In the genomic region with DNA sequence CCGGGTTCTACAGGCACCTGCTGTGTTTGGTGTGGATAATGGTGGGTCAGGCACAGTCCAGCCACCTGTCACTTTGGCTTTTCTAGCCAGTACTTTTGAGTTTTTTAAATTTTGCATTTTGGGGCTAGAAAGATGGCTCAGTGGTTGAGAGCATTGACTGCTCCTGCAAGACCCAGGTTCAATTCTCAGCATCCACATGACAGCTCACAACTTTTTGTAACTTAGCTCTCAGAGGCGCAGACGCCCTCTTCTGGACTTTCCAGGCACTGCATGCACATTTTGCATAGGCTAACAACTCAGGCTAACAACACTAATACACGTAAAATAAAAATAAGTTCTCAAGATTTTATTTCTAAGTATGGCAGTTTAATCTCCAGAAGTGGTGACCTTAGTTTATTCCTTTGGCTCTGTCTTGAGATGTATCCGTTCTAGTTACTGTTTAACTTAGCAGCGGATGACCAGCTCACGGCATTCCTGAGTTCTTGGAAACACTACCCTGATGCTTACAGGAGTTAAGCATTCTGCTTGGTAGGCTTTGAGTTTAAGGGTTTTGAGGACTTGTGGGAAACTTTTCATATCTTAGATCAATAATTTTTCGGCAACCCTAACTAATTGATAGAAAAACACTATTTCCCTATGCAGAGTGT, we compare ENCODE assay signal across 9 mouse cellular contexts. TPM values are rescaled to one million over a fixed set of nuclear protein-coding genes. Genes with fewer than 3 reads are reported as not detected.
A peak's percentile ranks its signal among the peaks of the same experiment; 100 is the strongest.
DNase-seq lines count a peak whose midpoint lies in the region; ATAC-seq and TF ChIP-seq lines count a peak whose summit lies in the region.
"Had no signal": no experiment of that assay in that cellular context is flagged by ENCODE, and none has a peak within 500 bp of the region (broad histone marks: within the 10 kb centered on the region; RNA-seq: fewer than 3 reads in every experiment).

No protein-coding gene starts in this region.

- 90% methylated on average over 8 of the region's 8 CpGs for WGBS in midbrain, postnatal 0 days
- 93% methylated on average over 8 of the region's 8 CpGs for WGBS in midbrain, embryonic 15.5 days
- WGBS in stomach, postnatal 0 days, result 89% methylated on average over 8 of the region's 8 CpGs

- TF ChIP-seq POLR2A in bone marrow macrophage, adult 2 months (IDR thresholded peaks at IDR 0.05; ENCODE audit: borderline replicate concordance, low read depth, low read length), result no peak

- H3K4me2 ChIP-seq in midbrain, postnatal 0 days (ENCODE audit: low read depth, low read length, poor library complexity, severe bottlenecking), result no peak overlapping the region
- no peak overlapping the region for H3K4me2 ChIP-seq in midbrain, embryonic 15.5 days
- H3K4me2 ChIP-seq in stomach, postnatal 0 days (replicated peaks; ENCODE audit: low read depth), result no peak overlapping the region

- peak; percentile 12 for DNase-seq in heart, postnatal 4 days
- DNase-seq in heart, adult 8-10 months (ENCODE audit: low spot score), result no peak
- DNase-seq in midbrain, postnatal 0 days (ENCODE audit: low spot score), result no peak
- DNase-seq in stomach, postnatal 0 days (ENCODE audit: low spot score), result no peak
- DNase-seq in adrenal gland, postnatal 10 days, result no peak
- DNase-seq in layer of hippocampus, postnatal 36 days, result no peak

- H3K36me3 ChIP-seq in midbrain, postnatal 0 days (ENCODE audit: insufficient read depth, low read length), result peaks cover 50% of the 10 kb centered on the region
- peaks cover 46% of the 10 kb centered on the region for H3K36me3 ChIP-seq in midbrain, embryonic 15.5 days (replicated peaks)
- H3K36me3 ChIP-seq in stomach, postnatal 0 days (ENCODE audit: control insufficient read depth, insufficient read depth, low read length), result peaks cover 19% of the 10 kb centered on the region

- no peak overlapping the region for H3K4me3 ChIP-seq in midbrain, postnatal 0 days (ENCODE audit: low read depth, low read length)
- no peak overlapping the region for H3K4me3 ChIP-seq in midbrain, embryonic 15.5 days
- no peak overlapping the region for H3K4me3 ChIP-seq in bone marrow macrophage, adult 2 months (ENCODE audit: insufficient read depth, low read length)
- no peak overlapping the region for H3K4me3 ChIP-seq in stomach, postnatal 0 days (ENCODE audit: low read depth, low read length)
- H3K4me3 ChIP-seq: heart, embryonic 10.5 days had no signal

- TF ChIP-seq CTCF in midbrain, postnatal 0 days (IDR thresholded peaks at IDR 0.05), result peak; percentile 54
- TF ChIP-seq CTCF in bone marrow macrophage, adult 2 months (IDR thresholded peaks at IDR 0.05; ENCODE audit: low read depth, low read length), result peak; percentile 57
- peak; percentile 56 for TF ChIP-seq CTCF in stomach, postnatal 0 days (IDR thresholded peaks at IDR 0.05; ENCODE audit: low read depth)

- H3K9ac ChIP-seq in midbrain, postnatal 0 days (replicated peaks; ENCODE audit: low read length, poor library complexity, severe bottlenecking), result no peak overlapping the region
- no peak overlapping the region for H3K9ac ChIP-seq in midbrain, embryonic 15.5 days
- no peak overlapping the region for H3K9ac ChIP-seq in stomach, postnatal 0 days (ENCODE audit: low read length)

- no peak for TF ChIP-seq EP300 in stomach, postnatal 0 days (optimal IDR thresholded peaks at IDR 0.05)

- ATAC-seq in midbrain, postnatal 0 days (ENCODE audit: low FRiP score), result no peak
- no peak for ATAC-seq in midbrain, embryonic 15.5 days (replicated peaks)
- ATAC-seq in stomach, postnatal 0 days (ENCODE audit: low FRiP score, low TSS enrichment), result no peak

- no peak overlapping the region for H3K27ac ChIP-seq in midbrain, postnatal 0 days (ENCODE audit: low read depth, low read length)
- no peak overlapping the region for H3K27ac ChIP-seq in midbrain, embryonic 15.5 days
- no peak overlapping the region for H3K27ac ChIP-seq in bone marrow macrophage, adult 2 months (ENCODE audit: insufficient read depth, low read depth, low read length)
- H3K27ac ChIP-seq in stomach, postnatal 0 days (replicated peaks), result no peak overlapping the region
- H3K27ac ChIP-seq: heart, embryonic 10.5 days had no signal

- H3K4me1 ChIP-seq in midbrain, postnatal 0 days (ENCODE audit: insufficient read depth, low read length), result no peaks in the 10 kb centered on the region
- no peaks in the 10 kb centered on the region for H3K4me1 ChIP-seq in midbrain, embryonic 15.5 days
- H3K4me1 ChIP-seq in bone marrow macrophage, adult 2 months (ENCODE audit: control insufficient read depth, insufficient read depth, low read length), result peaks cover 13% of the 10 kb centered on the region
- H3K4me1 ChIP-seq in stomach, postnatal 0 days (replicated peaks; ENCODE audit: control insufficient read depth, insufficient read depth), result no peaks in the 10 kb centered on the region
- H3K4me1 ChIP-seq: heart, embryonic 10.5 days had no signal

- H3K27me3 ChIP-seq in midbrain, postnatal 0 days (ENCODE audit: insufficient read depth, low read length), result no peaks in the 10 kb centered on the region
- no peaks in the 10 kb centered on the region for H3K27me3 ChIP-seq in midbrain, embryonic 15.5 days (replicated peaks)
- no peaks in the 10 kb centered on the region for H3K27me3 ChIP-seq in stomach, postnatal 0 days (ENCODE audit: control insufficient read depth, insufficient read depth, low read length)

- H3K9me3 ChIP-seq in midbrain, postnatal 0 days (ENCODE audit: low read length), result no peaks in the 10 kb centered on the region
- H3K9me3 ChIP-seq in midbrain, embryonic 15.5 days, result no peaks in the 10 kb centered on the region
- no peaks in the 10 kb centered on the region for H3K9me3 ChIP-seq in stomach, postnatal 0 days (ENCODE audit: control insufficient read depth, low read length)
- H3K9me3 ChIP-seq: heart, embryonic 10.5 days had no signal

RNA-seq across cellular contexts. Expression of gene Nol10, which starts 23.5 kb away (rescaled TPM):
- total RNA-seq in heart, postnatal 4 days (2021), result 10 to 100 TPM; 10.4 to 11.3 TPM
- 1 to 10 TPM; 7.1 to 8.4 (median 7.6) TPM for total RNA-seq in heart, adult 8-10 months (2022)
- total RNA-seq in midbrain, postnatal 0 days (2014; rRNA removed), result 6.5 and 10.0 TPM in 2 replicates
- polyA plus RNA-seq in midbrain, postnatal 0 days (2015; fragmentation: Nextera tagmentation; extraction: Ambion mirVana), result 11.8 and 13.6 TPM in 2 replicates
- polyA plus RNA-seq in midbrain, embryonic 15.5 days (2015; fragmentation: Nextera tagmentation; extraction: Ambion mirVana), result 20.7 and 21.6 TPM in 2 replicates
- 5.8 and 6.3 TPM in 2 replicates for polyA plus RNA-seq in bone marrow macrophage, adult 2 months (2012; ENCODE audit: insufficient read depth, insufficient read length, missing spikeins)
- 7.3 and 8.2 TPM in 2 replicates for polyA plus RNA-seq in stomach, postnatal 0 days (2015; fragmentation: Nextera tagmentation; extraction: Ambion mirVana)
- total RNA-seq in adrenal gland, postnatal 10 days (2021), result 10 to 100 TPM; 11.9 to 14.2 TPM
- total RNA-seq in layer of hippocampus, postnatal 36 days (2021), result 10 to 100 TPM; 19.7 to 20.9 TPM

RNA-seq across cellular contexts. Expression of gene Atp6v1c2, which starts 42.6 kb away (rescaled TPM):
- not detected for total RNA-seq in heart, postnatal 4 days (2021)
- total RNA-seq in heart, adult 8-10 months (2022), result under 1 TPM in 1 of 4 experiments, not detected in 3; 0.29 TPM
- total RNA-seq in midbrain, postnatal 0 days (2014; rRNA removed), result 1.6 and 1.9 TPM in 2 replicates
- 1.8 and 2.0 TPM in 2 replicates for polyA plus RNA-seq in midbrain, postnatal 0 days (2015; fragmentation: Nextera tagmentation; extraction: Ambion mirVana)
- polyA plus RNA-seq in midbrain, embryonic 15.5 days (2015; fragmentation: Nextera tagmentation; extraction: Ambion mirVana), result 0.59 and 0.75 TPM in 2 replicates
- not detected in 2 replicates for polyA plus RNA-seq in bone marrow macrophage, adult 2 months (2012; ENCODE audit: insufficient read depth, insufficient read length, missing spikeins)
- polyA plus RNA-seq in stomach, postnatal 0 days (2015; fragmentation: Nextera tagmentation; extraction: Ambion mirVana), result 14.6 and 16.3 TPM in 2 replicates
- 1 to 10 TPM; 1.8 to 2.5 TPM for total RNA-seq in adrenal gland, postnatal 10 days (2021)
- total RNA-seq in layer of hippocampus, postnatal 36 days (2021), result 1 to 10 TPM; 2.8 to 4.2 TPM
